Mouse (Mus musculus): ENCODE measurements around the gene Eme2.
"Not testable (repeated sequence)": the region's sequence is repeated elsewhere in the genome, so short reads cannot be mapped to it uniquely, and the experiment has no call there.

Eme2 gene

GRCm38 (mm10) chr17:24894995-24895547, at the start of gene Eme2, which contains the start of gene Mrps34:
Gene Eme2 (minus strand): TSS chr17:24895087.
Gene Mrps34 (plus strand): TSS chr17:24895116.
- DNase-seq (ENCODE audit: low read depth) = peak; percentile 91

- DNase-seq (ENCODE audit: low read depth) = not testable (repeated sequence)
Observed at GRCm38 (mm10) chr17:24943589-24943988, 48.7 kb upstream of the Eme2 start.

GRCm38 (mm10) chr17:24943036-24943435, 48.1 kb upstream of the Eme2 start:
- no peak for DNase-seq (ENCODE audit: low read depth)

- DNase-seq (ENCODE audit: low read depth) = peak; percentile 59
Observed at GRCm38 (mm10) chr17:24942453-24942852, 47.6 kb upstream of the Eme2 start.

GRCm38 (mm10) chr17:24937266-24937665, 42.4 kb upstream of the Eme2 start:
- DNase-seq (ENCODE audit: low read depth) = no peak

DNA sequence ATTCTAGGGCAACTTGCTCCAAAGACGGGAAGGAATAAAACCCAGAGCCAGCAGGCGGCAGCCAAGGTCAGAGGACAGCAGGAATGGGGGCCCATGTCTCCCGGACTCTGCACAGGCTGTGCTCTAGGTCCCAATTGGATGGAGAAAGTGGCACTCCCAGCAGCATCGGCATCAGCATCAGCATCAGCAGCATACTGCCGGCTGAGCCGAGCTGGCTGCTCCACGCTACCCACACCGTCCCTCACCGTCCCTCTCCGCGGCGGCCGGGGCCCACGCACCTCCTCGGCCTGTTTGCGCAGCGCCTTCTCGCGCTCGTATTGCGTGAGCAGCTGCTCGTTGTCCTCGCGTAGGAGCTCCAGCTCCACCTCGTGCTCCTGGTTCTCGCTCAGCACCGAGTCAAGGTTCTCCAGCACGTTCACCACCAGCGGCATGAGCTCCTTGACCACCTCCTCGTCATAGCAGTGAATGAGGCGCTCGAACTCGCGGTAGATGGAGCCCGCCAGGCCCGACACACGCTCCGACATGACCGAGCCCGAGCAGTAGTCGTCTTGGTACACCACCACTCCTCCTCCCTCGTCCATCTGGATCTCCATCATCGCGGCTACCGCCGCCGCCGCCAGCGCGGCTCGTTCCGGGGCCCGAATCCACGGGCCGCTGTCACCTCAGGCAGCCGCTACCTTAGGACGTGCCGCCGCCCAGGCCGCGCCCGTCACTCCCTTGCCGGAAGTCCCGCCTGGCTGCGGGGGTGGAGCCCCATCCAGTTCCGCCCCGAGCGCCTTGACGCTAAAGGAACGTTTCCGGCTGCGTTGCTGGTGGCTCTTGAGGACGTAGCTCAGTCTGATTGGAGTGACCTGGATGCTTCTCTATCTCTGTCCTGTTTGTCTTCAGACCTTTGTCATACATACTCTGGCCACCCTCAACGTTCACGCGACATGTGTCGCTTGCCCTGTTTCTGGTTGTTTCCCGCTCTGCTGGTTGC, 41.7 kb upstream of the Eme2 start, which contains the start of gene Mapk8ip3:
Gene Mapk8ip3, minus strand, starts transcription at position 719 of the 979 bp plus-strand sequence.
- peak; percentile 95 for DNase-seq (ENCODE audit: low read depth)

- DNase-seq (ENCODE audit: low read depth) = no peak
Observed at GRCm38 (mm10) chr17:24935666-24936065, 40.8 kb upstream of the Eme2 start.

DNA sequence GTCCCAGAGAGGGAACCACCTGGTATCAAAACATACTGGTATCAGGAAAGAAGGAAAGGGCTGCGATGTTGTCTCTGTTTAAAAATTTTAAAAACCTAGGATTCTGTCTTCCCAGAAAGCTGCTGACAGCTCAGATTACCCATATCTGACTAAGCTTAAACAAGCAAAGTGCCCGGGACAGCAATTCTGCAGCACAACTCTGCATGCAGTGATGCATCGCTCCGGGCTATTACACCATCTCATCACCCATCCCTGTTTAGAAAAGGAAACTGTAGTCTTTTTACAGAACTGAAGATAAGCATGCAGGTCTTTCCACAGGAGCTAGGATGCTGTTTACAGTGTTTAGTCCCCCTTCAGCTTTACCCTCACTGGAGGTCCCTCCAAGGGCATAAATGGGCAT, 40.0 kb upstream of the Eme2 start:
- DNase-seq (ENCODE audit: low read depth) = peak; percentile 70

DNA sequence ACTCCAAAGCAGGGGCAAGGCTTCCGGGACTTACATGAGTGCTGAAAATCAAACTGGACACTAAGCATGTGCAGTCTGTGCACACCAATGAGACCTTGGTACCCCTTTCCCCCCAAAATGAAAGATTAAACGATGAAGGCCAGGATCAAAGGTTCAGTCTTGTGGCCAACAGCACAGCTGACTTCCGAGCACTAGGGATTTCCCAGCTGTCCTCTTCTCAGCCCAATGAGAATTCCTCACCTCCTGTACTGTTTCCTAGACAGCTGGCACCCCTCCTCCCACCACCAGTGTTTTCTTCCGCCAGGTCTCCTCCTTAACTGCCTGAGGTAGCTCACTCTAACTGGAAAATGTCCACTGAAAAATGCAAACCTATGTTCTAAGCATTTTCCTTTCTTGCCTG, 38.3 kb upstream of the Eme2 start:
- DNase-seq (ENCODE audit: low read depth) = no peak

- no peak for DNase-seq (ENCODE audit: low read depth)
Observed at GRCm38 (mm10) chr17:24932431-24932830, 37.5 kb upstream of the Eme2 start.

GRCm38 (mm10) chr17:24929506-24929905, 34.6 kb upstream of the Eme2 start:
- DNase-seq (ENCODE audit: low read depth) = peak; percentile 80

GRCm38 (mm10) chr17:24923246-24923645, 28.4 kb upstream of the Eme2 start:
- no peak for DNase-seq (ENCODE audit: low read depth)

DNA sequence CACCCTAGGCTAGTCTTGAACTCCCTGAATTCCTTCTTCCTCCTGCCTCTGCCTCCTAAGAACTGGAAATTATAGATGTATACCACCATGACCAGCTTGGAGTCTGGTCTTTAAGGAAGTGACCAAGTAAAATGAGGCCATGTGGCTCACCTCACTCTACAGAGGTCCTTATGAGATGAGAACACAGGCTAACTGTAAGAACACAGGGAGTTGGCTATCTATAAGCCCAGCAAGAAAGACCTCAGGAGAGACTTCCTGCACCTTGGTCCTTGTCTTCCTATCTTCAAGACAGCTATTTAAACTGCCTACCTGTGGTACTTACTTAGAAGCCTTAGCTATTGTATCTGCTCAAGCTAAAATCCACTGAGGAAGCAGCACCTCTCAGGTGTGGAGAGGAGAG, 19.1 kb upstream of the Eme2 start:
- DNase-seq (ENCODE audit: low read depth) = no peak

- DNase-seq (ENCODE audit: low read depth) = no peak
Observed at GRCm38 (mm10) chr17:24907591-24907990, 12.7 kb upstream of the Eme2 start.

- DNase-seq (ENCODE audit: low read depth) = no peak
Observed at GRCm38 (mm10) chr17:24903767-24904166, 8.9 kb upstream of the Eme2 start.

DNA sequence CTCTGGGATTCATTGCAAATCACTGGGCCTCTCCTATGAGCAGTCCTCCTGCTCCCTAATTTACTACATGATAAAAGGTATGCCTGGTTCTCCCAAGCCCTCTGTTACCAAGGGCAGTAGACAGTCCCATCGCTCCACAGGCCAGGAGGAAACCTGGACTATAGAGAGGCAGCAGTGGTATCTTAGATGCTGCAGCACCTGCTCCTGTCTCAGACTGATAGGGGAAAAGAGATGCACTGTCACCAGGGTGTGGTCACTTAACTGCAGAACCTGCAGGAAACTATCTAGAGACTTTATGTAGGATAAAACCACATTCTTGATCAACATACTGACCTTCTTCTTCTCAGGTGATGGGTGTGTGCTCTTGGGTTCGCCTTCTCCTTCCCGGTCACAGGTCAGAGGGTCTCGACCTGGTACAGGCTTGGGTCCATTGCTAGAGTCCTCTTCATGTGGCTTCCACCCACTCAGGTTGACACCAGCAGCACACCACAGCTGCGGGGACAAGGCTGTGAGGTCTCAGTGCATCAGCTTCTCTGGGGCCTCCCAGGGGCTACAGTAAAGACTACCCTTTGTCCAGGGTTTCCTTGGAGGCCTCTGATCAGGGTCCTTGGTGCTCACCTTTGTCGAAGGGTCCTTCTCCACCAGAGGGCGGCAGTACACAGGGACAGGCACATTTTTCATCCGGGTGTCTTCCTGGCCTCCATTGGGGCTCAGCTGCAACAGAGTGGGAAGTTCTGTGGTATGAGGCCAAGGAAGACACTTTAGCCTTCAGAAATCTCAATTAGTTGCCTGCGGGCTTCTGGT, 8.0 kb upstream of the Eme2 start:
- peak; percentile 68 for DNase-seq (ENCODE audit: low read depth)

- no peak for DNase-seq (ENCODE audit: low read depth)
Observed at GRCm38 (mm10) chr17:24902124-24902523, 7.2 kb upstream of the Eme2 start.

GRCm38 (mm10) chr17:24900014-24900413, 5.1 kb upstream of the Eme2 start:
- no peak for DNase-seq (ENCODE audit: low read depth)

- DNase-seq (ENCODE audit: low read depth) = no peak
Observed at GRCm38 (mm10) chr17:24899153-24899552, 4.3 kb upstream of the Eme2 start.

- DNase-seq (ENCODE audit: low read depth) = no peak
Observed at GRCm38 (mm10) chr17:24898041-24898854, 3.4 kb upstream of the Eme2 start.

GRCm38 (mm10) chr17:24897600-24897999, 2.7 kb upstream of the Eme2 start:
- DNase-seq (ENCODE audit: low read depth) = no peak

DNA sequence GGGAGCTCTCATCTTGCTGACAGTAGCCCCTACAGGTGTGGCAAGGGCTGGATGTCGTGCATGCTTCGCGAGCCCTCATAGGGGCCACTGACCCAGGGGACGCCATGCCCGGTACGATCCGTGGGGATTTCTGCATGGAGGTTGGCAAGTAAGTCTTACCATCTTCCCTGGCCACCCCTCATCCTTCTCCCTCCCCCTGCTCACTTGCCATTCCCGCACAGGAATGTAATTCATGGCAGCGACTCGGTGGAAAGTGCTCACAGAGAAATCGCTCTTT, 2.0 kb upstream of the Eme2 start:
- DNase-seq (ENCODE audit: low read depth) = no peak

Measured in NIH3T3 (cell line).